ENCODE assay signal across 35 mouse cellular contexts in the genomic region with DNA sequence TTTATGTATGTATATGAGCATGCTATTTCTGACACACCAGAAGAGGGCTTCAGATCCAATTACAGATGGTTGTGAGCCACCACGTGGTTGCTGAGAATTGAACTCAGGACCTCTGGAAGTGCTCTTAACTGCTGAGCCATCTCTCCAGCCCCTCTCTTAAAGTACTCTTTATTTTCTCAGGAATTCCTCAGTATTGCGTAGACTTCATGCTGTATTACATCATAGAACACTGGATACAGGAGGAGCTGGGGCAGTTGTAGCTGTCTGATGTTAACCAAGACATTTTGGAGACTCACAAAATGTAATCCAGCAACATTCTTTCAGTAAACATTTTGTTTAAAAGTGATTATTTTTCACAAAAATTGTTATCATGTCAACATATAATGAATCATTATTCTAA.
"Had no signal": no experiment of that assay in that cellular context is flagged by ENCODE, and none has a peak within 500 bp of the region (broad histone marks: within the 10 kb centered on the region; RNA-seq: fewer than 3 reads in every experiment).

No protein-coding gene starts in this region.

- DNase-seq: heart, postnatal 10 days; heart, postnatal 14 days; heart, postnatal 36 days; heart, postnatal 4 days; kidney, adult 11 months; kidney, adult 18-20 months; kidney, adult 2 months; kidney, adult 8-10 months; kidney, adult 9 months; kidney, postnatal 10 days; kidney, postnatal 14 days; kidney, postnatal 25 days; kidney, postnatal 36 days; kidney, postnatal 4 days; layer of hippocampus, adult 9-11 months; layer of hippocampus, postnatal 36 days had no signal

- H3K4me2 ChIP-seq: heart, embryonic 11.5 days; heart, embryonic 12.5 days; heart, embryonic 13.5 days; heart, embryonic 15.5 days; hindbrain, embryonic 12.5 days; hindbrain, embryonic 13.5 days; hindbrain, embryonic 14.5 days; hindbrain, embryonic 15.5 days; intestine, embryonic 15.5 days; kidney, embryonic 15.5 days had no signal

- H3K27me3 ChIP-seq: heart, embryonic 12.5 days; heart, embryonic 13.5 days; heart, embryonic 15.5 days; hindbrain, embryonic 12.5 days; hindbrain, embryonic 15.5 days; intestine, embryonic 15.5 days; kidney, embryonic 15.5 days had no signal

- H3K27ac ChIP-seq: heart, embryonic 10.5 days; heart, embryonic 13.5 days; heart, embryonic 15.5 days; hindbrain, embryonic 10.5 days; hindbrain, embryonic 12.5 days; hindbrain, embryonic 13.5 days; hindbrain, embryonic 14.5 days; hindbrain, embryonic 15.5 days; hindbrain, postnatal 0 days; intestine, embryonic 15.5 days; kidney, embryonic 15.5 days; kidney, postnatal 0 days; layer of hippocampus, adult 2 months had no signal

- H3K9me3 ChIP-seq: heart, embryonic 10.5 days; heart, embryonic 12.5 days; heart, embryonic 13.5 days; heart, embryonic 15.5 days; hindbrain, embryonic 10.5 days; hindbrain, embryonic 12.5 days; hindbrain, embryonic 13.5 days; hindbrain, embryonic 15.5 days; intestine, embryonic 15.5 days; kidney, embryonic 15.5 days had no signal

- H3K9ac ChIP-seq: heart, embryonic 12.5 days; heart, embryonic 13.5 days; heart, embryonic 15.5 days; hindbrain, embryonic 12.5 days; hindbrain, embryonic 13.5 days; hindbrain, embryonic 14.5 days; hindbrain, embryonic 15.5 days; intestine, embryonic 15.5 days; kidney, embryonic 15.5 days had no signal

- ATAC-seq: hindbrain, embryonic 16.5 days; hindbrain, postnatal 0 days; inflammation-experienced regulatory T-cells, adult 6 months; intestine, embryonic 15.5 days; intestine, embryonic 16.5 days; intestine, postnatal 0 days had no signal

- H3K4me1 ChIP-seq: hindbrain, embryonic 15.5 days; intestine, embryonic 15.5 days had no signal

- H3K36me3 ChIP-seq: heart, embryonic 15.5 days; hindbrain, embryonic 15.5 days; intestine, embryonic 15.5 days had no signal

- H3K4me3 ChIP-seq: heart, embryonic 10.5 days; heart, embryonic 12.5 days; heart, embryonic 13.5 days; heart, embryonic 15.5 days; hindbrain, embryonic 10.5 days; hindbrain, embryonic 12.5 days; hindbrain, embryonic 13.5 days; hindbrain, embryonic 15.5 days; intestine, embryonic 15.5 days; kidney, embryonic 15.5 days; layer of hippocampus, adult 2 months had no signal
